Mouse (Mus musculus) olfactory bulb, adult 2 months (tissue): ENCODE measurements around the gene Usp16.

Source experiments
- CTCF ChIP-seq: fragments of 200-500 bp; IDR thresholded peaks from 2 replicates; pipeline ENCODE4 v1.5.1; 2012; ENCODE audit warnings: low read depth, mild to moderate bottlenecking, low read length, moderate library complexity; ENCODE audit not compliant: insufficient read depth
- POLR2A ChIP-seq: fragments of 200-500 bp; IDR thresholded peaks from 2 replicates; pipeline ENCODE4 v1.6.1; 2012; ENCODE audit warnings: mild to moderate bottlenecking, low read depth, low read length, moderate library complexity; ENCODE audit not compliant: insufficient read depth

DNA sequence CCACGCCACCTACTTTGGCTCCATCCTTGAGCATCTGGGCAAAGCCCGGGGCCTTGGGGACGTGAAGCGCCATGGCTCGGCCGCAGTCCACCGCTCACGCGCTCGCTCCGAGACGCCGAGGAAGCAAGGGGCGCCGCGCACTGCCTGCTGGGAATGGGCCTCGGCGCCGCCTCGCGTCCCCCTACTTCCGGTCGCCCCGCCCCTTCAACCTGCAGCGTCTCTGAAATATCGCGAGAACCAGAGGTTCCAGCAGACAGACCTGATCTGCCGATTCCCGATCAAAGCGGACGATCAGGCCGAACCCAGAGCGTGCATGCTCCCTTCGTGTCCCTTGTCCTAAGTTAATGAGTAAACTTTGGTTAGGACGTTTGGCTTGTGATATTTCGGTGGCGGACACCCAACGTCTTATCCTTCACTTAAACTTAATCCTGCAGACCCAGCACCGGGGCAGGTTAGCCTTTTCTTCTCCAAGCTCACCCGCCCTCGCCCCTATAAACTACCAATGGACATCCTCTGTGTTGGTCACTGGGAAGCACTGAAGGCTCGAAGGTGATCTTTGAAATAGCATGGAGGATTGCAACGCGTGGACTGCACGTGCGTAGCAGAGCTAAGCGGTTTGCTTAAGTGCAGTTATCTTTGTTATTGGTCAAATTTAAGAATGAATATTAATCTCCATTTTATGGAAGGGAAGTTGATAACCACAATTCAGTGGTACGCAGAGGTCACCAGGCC is 41.4 kb downstream of the Usp16 start, which contains the start of gene Cct8:
- TF ChIP-seq POLR2A, result peak; percentile 74
- TF ChIP-seq CTCF, result no peak
